Mouse (Mus musculus) C2C12 (cell line): ENCODE results near the gene Rnpep. TPM values are rescaled to one million over a fixed set of nuclear protein-coding genes. Genes with fewer than 3 reads are reported as not detected.
"Not testable (repeated sequence)": the region's sequence is repeated elsewhere in the genome, so short reads cannot be mapped to it uniquely, and the experiment has no call there.

Experiments used
- H3K27me3 ChIP-seq: one replicate; pipeline ENCODE4 v1.6.1; 2011; ENCODE audit not compliant: control insufficient read depth, insufficient read depth, insufficient read length
- H3K36me3 ChIP-seq: one replicate; pipeline ENCODE4 v1.6.1; 2011; ENCODE audit not compliant: control insufficient read depth, insufficient read depth
- H3K4me3 ChIP-seq: one replicate; pipeline ENCODE4 v1.5.1; 2011; ENCODE audit warnings: mild to moderate bottlenecking, control low read depth; ENCODE audit not compliant: poor library complexity, insufficient read depth, severe bottlenecking
- H3K79me2 ChIP-seq: one replicate; pipeline ENCODE4 v1.6.1; 2011; ENCODE audit not compliant: control insufficient read depth, insufficient read depth
- H3K79me3 ChIP-seq: one replicate; pipeline ENCODE4 v1.6.1; 2011; ENCODE audit warnings: low read depth, control low read depth
- H3ac ChIP-seq: one replicate; pipeline ENCODE3; 2011; ENCODE audit warnings: low read depth; ENCODE audit not compliant: control insufficient read depth, insufficient read length
- CEBPB ChIP-seq: IDR thresholded peaks from one replicate; pipeline ENCODE4 v1.6.1; 2011; ENCODE audit warnings: low read depth, mild to moderate bottlenecking, control low read depth, moderate library complexity
- CTCF ChIP-seq: IDR thresholded peaks from one replicate; pipeline ENCODE4 v1.5.1; 2011; ENCODE audit not compliant: control insufficient read depth, insufficient read depth, insufficient read length
- FOSL1 ChIP-seq: IDR thresholded peaks from one replicate; pipeline ENCODE4 v1.8.0; 2011; ENCODE audit warnings: mild to moderate bottlenecking, low read length; ENCODE audit not compliant: poor library complexity, insufficient read depth, severe bottlenecking
- MAX ChIP-seq: IDR thresholded peaks from one replicate; pipeline ENCODE4 v1.6.1; 2011; ENCODE audit warnings: mild to moderate bottlenecking, control low read depth
- MYOD1 ChIP-seq: IDR thresholded peaks from one replicate; pipeline ENCODE4 v1.6.1; 2011; ENCODE audit warnings: low read depth; ENCODE audit not compliant: control insufficient read depth, insufficient read length
- MYOG ChIP-seq: IDR thresholded peaks from one replicate; pipeline ENCODE4 v1.6.1; 2011; ENCODE audit not compliant: control insufficient read depth, insufficient read length; ENCODE audit errors: extremely low read depth
- USF1 ChIP-seq: IDR thresholded peaks from one replicate; pipeline ENCODE4 v1.6.1; 2011; ENCODE audit warnings: low read depth, mild to moderate bottlenecking, control low read depth, moderate library complexity
- polyA plus RNA-seq: library from polyadenylated mRNA; unstranded; fragments of >200 nt; fragmentation: generic; extraction: Trizol; gene quantifications from one replicate; pipeline ENCODE4 v1.2.1, GENCODE M21; 2012; ENCODE audit warnings: missing spikeins

Rnpep gene
- polyA plus RNA-seq, 1 experiment: 29.4 TPM

- H3K36me3 ChIP-seq: peaks cover 2% of the 10 kb centered on the region
- TF ChIP-seq FOSL1 (no peak), MYOG (no peak), CTCF (no peak), MAX (no peak), MYOD1 (no peak), CEBPB (no peak), USF1 (no peak)
- no peaks in the 10 kb centered on the region for H3K79me3 ChIP-seq
- no peak within 1 kb of the TSS for H3K4me3 ChIP-seq
- peak within 1 kb of the TSS; percentile 19 for H3ac ChIP-seq
- no peaks in the 10 kb centered on the region for H3K27me3 ChIP-seq
- H3K79me2 ChIP-seq: no peaks in the 10 kb centered on the region
Measured at GRCm38 (mm10) chr1:135258380-135259127, 25.3 kb downstream of the Rnpep start, which contains the start of gene Elf3. Gene Elf3, minus strand, starts transcription at chr1:135258568.

GRCm38 (mm10) chr1:135256299-135256698 is 27.6 kb downstream of the Rnpep start:
- Histone ChIP-seq H3K79me3 (no peaks in the 10 kb centered on the region), H3K36me3 (no peaks in the 10 kb centered on the region), H3K27me3 (no peaks in the 10 kb centered on the region), H3ac (no peak overlapping the region), H3K79me2 (no peaks in the 10 kb centered on the region), H3K4me3 (no peak overlapping the region)
- TF ChIP-seq CEBPB (no peak), CTCF (peak; percentile 25)

- no peaks in the 10 kb centered on the region for H3K36me3 ChIP-seq
- TF ChIP-seq CTCF (no peak), MAX (no peak), MYOG (no peak), FOSL1 (no peak), CEBPB (no peak), MYOD1 (no peak), USF1 (no peak)
- H3K79me2 ChIP-seq: no peaks in the 10 kb centered on the region
- no peaks in the 10 kb centered on the region for H3K79me3 ChIP-seq
- H3K27me3 ChIP-seq: no peaks in the 10 kb centered on the region
- no peak overlapping the region for H3K4me3 ChIP-seq
- H3ac ChIP-seq: no peak overlapping the region
Measured at GRCm38 (mm10) chr1:135252854-135253253, 31.0 kb downstream of the Rnpep start.

- H3K27me3 ChIP-seq: no peaks in the 10 kb centered on the region
- H3K4me3 ChIP-seq: no peak overlapping the region
- TF ChIP-seq MAX: no peak
- TF ChIP-seq FOSL1: no peak
Measured at GRCm38 (mm10) chr1:135251405-135251804, 32.5 kb downstream of the Rnpep start.

GRCm38 (mm10) chr1:135250706-135251105 is 33.2 kb downstream of the Rnpep start:
- no peaks in the 10 kb centered on the region for H3K27me3 ChIP-seq
- no peaks in the 10 kb centered on the region for H3K79me3 ChIP-seq
- H3ac ChIP-seq: no peak overlapping the region
- H3K36me3 ChIP-seq: no peaks in the 10 kb centered on the region
- H3K79me2 ChIP-seq: no peaks in the 10 kb centered on the region
- H3K4me3 ChIP-seq: no peak overlapping the region
- no peak for TF ChIP-seq MYOG
- no peak for TF ChIP-seq MAX
- TF ChIP-seq FOSL1: no peak
- no peak for TF ChIP-seq MYOD1

More at GRCm38 (mm10) chr1:135251405-135251804, 32.5 kb downstream of the Rnpep start:
- no peaks in the 10 kb centered on the region for H3K79me2 ChIP-seq
- H3K79me3 ChIP-seq: no peaks in the 10 kb centered on the region
- no peaks in the 10 kb centered on the region for H3K36me3 ChIP-seq
- no peak overlapping the region for H3ac ChIP-seq

- H3K79me3 ChIP-seq: no peaks in the 10 kb centered on the region
- TF ChIP-seq CTCF (no peak), MYOG (no peak)
- no peak overlapping the region for H3ac ChIP-seq
- no peaks in the 10 kb centered on the region for H3K27me3 ChIP-seq
- H3K4me3 ChIP-seq: no peak overlapping the region
- no peaks in the 10 kb centered on the region for H3K36me3 ChIP-seq
- no peaks in the 10 kb centered on the region for H3K79me2 ChIP-seq
Measured at GRCm38 (mm10) chr1:135248434-135248850, 35.4 kb downstream of the Rnpep start.

GRCm38 (mm10) chr1:135244014-135244413 is 39.9 kb downstream of the Rnpep start:
- Histone ChIP-seq H3K79me3 (no peaks in the 10 kb centered on the region), H3K36me3 (no peaks in the 10 kb centered on the region), H3K4me3 (no peak overlapping the region), H3K79me2 (no peaks in the 10 kb centered on the region), H3K27me3 (no peaks in the 10 kb centered on the region), H3ac (no peak overlapping the region)
- TF ChIP-seq FOSL1 (no peak), MAX (no peak), MYOG (no peak), MYOD1 (no peak), CEBPB (no peak), CTCF (no peak), USF1 (no peak)

- not testable (repeated sequence) for H3K79me3 ChIP-seq, H3K4me3 ChIP-seq, H3K36me3 ChIP-seq, H3K79me2 ChIP-seq, H3K27me3 ChIP-seq, H3ac ChIP-seq
Measured at GRCm38 (mm10) chr1:135240206-135240605, 43.7 kb downstream of the Rnpep start.
